23 mouse cellular contexts compared by ENCODE assay signal in genomic region chr12:54178323-54178722, GRCm38 (mm10). TPM values are rescaled to one million over a fixed set of nuclear protein-coding genes. Genes with fewer than 3 reads are reported as not detected.
A peak's percentile ranks its signal among the peaks of the same experiment; 100 is the strongest.
DNase-seq lines count a peak whose midpoint lies in the region; ATAC-seq and TF ChIP-seq lines count a peak whose summit lies in the region.
"Had no signal": no experiment of that assay in that cellular context is flagged by ENCODE, and none has a peak within 500 bp of the region (broad histone marks: within the 10 kb centered on the region; RNA-seq: fewer than 3 reads in every experiment).

No protein-coding gene starts in this region.

- H3K27me3 ChIP-seq in testis, adult 2 months (ENCODE audit: control insufficient read depth, insufficient read depth, low read length), result no peaks in the 10 kb centered on the region
- H3K27me3 ChIP-seq: embryonic facial prominence, embryonic 12.5 days; forebrain, embryonic 13.5 days; forebrain, embryonic 15.5 days; Patski had no signal

- no peak for DNase-seq in testis, postnatal 14 days (ENCODE audit: low spot score)
- DNase-seq in ES-CJ7 (ENCODE audit: low read depth, low spot score) (peak; percentile 88), R1 (ENCODE audit: low read depth, low spot score) (peak; percentile 89)
- no peak for DNase-seq in right cerebral cortex, postnatal 4 days
- no peak for DNase-seq in thymus, postnatal 0 days (ENCODE audit: low spot score)
- DNase-seq: adrenal gland, adult 8-10 months; adrenal gland, postnatal 14 days; adrenal gland, postnatal 36 days; cerebellum, adult 11-12 months; cerebellum, adult 2 months; cerebellum, adult 9-10 months; cerebellum, postnatal 10 days; cerebellum, postnatal 25 days; forebrain, postnatal 0 days had no signal

- TF ChIP-seq POLR2A in testis, adult 2 months (IDR thresholded peaks at IDR 0.05; ENCODE audit: control insufficient read depth, low read depth, low read length), result no peak

- no peak for ATAC-seq in granulocyte monocyte progenitor cell, adult 5-6 weeks (replicated peaks; ENCODE audit: poor library complexity, severe bottlenecking)
- ATAC-seq: activated CD4-positive, CD25-positive, alpha-beta regulatory T cell, adult 4 months; forebrain, embryonic 13.5 days; forebrain, embryonic 15.5 days; forebrain, postnatal 0 days; Patski had no signal

- H3K36me3 ChIP-seq in testis, adult 2 months (ENCODE audit: control insufficient read depth, insufficient read depth, low read length), result no peaks in the 10 kb centered on the region
- H3K36me3 ChIP-seq: embryonic facial prominence, embryonic 12.5 days; forebrain, embryonic 15.5 days; G1E had no signal

- no peak overlapping the region for H3K27ac ChIP-seq in testis, adult 2 months (ENCODE audit: control insufficient read depth, insufficient read depth, low read depth, low read length)
- H3K27ac ChIP-seq: embryonic facial prominence, embryonic 10.5 days; embryonic facial prominence, embryonic 12.5 days; forebrain, embryonic 13.5 days; forebrain, embryonic 15.5 days had no signal

- no peaks in the 10 kb centered on the region for H3K4me1 ChIP-seq in testis, adult 2 months (ENCODE audit: control insufficient read depth, insufficient read depth, low read length)
- H3K4me1 ChIP-seq: embryonic facial prominence, embryonic 12.5 days; forebrain, embryonic 13.5 days; forebrain, embryonic 15.5 days had no signal

- TF ChIP-seq CTCF in testis, adult 2 months (IDR thresholded peaks at IDR 0.05; ENCODE audit: control insufficient read depth, insufficient read depth, insufficient replicate concordance, low read depth, low read length), result no peak

- H3K4me3 ChIP-seq in testis, adult 2 months (ENCODE audit: control insufficient read depth, low read depth, low read length), result peak overlapping the region; percentile 25
- H3K4me3 ChIP-seq: embryonic facial prominence, embryonic 10.5 days; embryonic facial prominence, embryonic 12.5 days; forebrain, embryonic 13.5 days; forebrain, embryonic 15.5 days had no signal

RNA-seq across cellular contexts. Expression of gene Egln3, which starts 25.3 kb away (rescaled TPM):
- 0.25 and 0.45 TPM in 2 replicates for polyA plus RNA-seq in testis, adult 2 months (2012; rRNA removed)
- 40.2 and 52.0 TPM in 2 replicates for total RNA-seq in granulocyte monocyte progenitor cell, adult 5-6 weeks (2014; fragmentation: Nextera tagmentation)
- total RNA-seq in granulocyte monocyte progenitor cell, adult 5-6 weeks (2017), result 20.5 and 22.9 TPM in 2 replicates
- polyA plus RNA-seq in thymus, postnatal 0 days (2015; fragmentation: Nextera tagmentation; extraction: Ambion mirVana), result 17.8 and 18.4 TPM in 2 replicates
- polyA plus RNA-seq: G1E had no signal

Comparison
In these comparisons a context has a peak if more than half of its experiments do, and no peak if none do; other contexts are left out.
1. DNase-seq: peak in ES-CJ7 (single experiment) and R1 (single experiment); none in testis, postnatal 14 days (single experiment), right cerebral cortex, postnatal 4 days (single experiment) and thymus, postnatal 0 days (single experiment).
2. RNA of gene Egln3, which starts 25.3 kb away (polyA plus RNA-seq): 17.8 to 18.4 TPM in thymus, postnatal 0 days; 0.25 to 0.45 TPM in testis, adult 2 months; every median in the first group is over 10 times any median in the second.